Mouse (Mus musculus) cerebellum, adult 18-20 months (tissue): ENCODE results near the gene Wnt3.
A peak's percentile ranks its signal among the peaks of the same experiment; 100 is the strongest.

ENCODE experiments used
- DNase-seq, 2 experiments: peaks; one replicate each; pipeline ENCODE4 v3.0.0; 2021

Wnt3 gene

GRCm38 (mm10) chr11:103852590-103853283, 78.8 kb downstream of the Wnt3 start:
- DNase-seq: no peak

- peak in 1 of 2 experiments; percentile 12 for DNase-seq
These were observed 79.5 kb downstream of the Wnt3 start for GRCm38 (mm10) chr11:103853284-103853920.

GRCm38 (mm10) chr11:103854294-103854693, 80.3 kb downstream of the Wnt3 start:
- DNase-seq: no peak

GRCm38 (mm10) chr11:103856641-103857040, 82.7 kb downstream of the Wnt3 start:
- DNase-seq: no peak

GRCm38 (mm10) chr11:103858760-103859159, 84.8 kb downstream of the Wnt3 start:
- DNase-seq: no peak

GRCm38 (mm10) chr11:103859933-103860610, 86.1 kb downstream of the Wnt3 start:
- DNase-seq: no peak

- no peak for DNase-seq
These were observed 89.0 kb downstream of the Wnt3 start for GRCm38 (mm10) chr11:103862951-103863350.

GRCm38 (mm10) chr11:103864486-103864885, 90.5 kb downstream of the Wnt3 start:
- no peak for DNase-seq

- DNase-seq: no peak
These were observed 91.4 kb downstream of the Wnt3 start for GRCm38 (mm10) chr11:103865346-103865745.
